Mouse (Mus musculus) MN1 (cell line): ENCODE measurements at regions not wholly inside any gene's neighbourhood (a gene's known extent, or its start where the extent isn't known, plus 50 kb on each side); places are given as distances from the start of the nearest gene placed in this dataset.

Experiments
- DNase-seq: peaks from one replicate; pipeline ENCODE4 v3.0.0-alpha.2; 2016; ENCODE audit warnings: low spot score

DNA sequence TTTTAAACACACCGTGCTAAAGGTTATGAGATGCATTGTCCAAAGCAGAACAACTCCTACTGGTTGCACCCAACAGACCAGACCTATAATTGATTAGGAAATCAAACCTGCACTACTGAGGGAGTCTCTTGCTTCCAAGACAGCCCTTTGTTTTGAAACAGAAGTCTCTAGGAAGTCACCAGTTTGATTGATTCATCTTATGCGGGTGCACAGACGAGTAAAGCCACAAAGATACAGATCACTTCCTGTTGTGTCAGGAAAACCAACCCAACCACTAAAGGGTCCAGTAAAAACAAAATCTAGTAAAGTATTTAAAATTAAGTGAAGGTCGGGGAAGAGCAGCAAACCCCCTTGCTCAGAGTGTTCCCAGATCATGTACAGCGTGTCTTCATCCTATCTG lies 58.3 kb upstream of the N6amt1 start:
- no peak for DNase-seq

DNA sequence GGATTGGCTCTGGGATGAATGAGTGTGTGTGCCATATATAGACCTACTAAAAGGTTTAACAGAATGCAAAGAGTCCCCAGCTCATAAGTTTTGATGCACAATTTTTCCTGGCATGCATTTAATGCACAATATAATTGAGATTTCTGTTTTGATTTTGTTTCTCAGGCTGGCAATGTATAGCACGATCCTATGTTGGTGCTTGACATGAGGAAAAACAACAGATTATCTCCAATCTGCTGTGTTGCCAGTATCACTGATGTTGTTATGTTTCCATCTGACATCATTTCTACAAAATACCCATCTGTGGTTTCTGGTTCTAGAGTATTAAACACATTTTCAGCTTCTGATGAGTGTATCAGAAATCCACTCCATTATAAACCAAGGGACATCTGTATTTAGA lies 61.2 kb upstream of the N6amt1 start:
- no peak for DNase-seq

DNA sequence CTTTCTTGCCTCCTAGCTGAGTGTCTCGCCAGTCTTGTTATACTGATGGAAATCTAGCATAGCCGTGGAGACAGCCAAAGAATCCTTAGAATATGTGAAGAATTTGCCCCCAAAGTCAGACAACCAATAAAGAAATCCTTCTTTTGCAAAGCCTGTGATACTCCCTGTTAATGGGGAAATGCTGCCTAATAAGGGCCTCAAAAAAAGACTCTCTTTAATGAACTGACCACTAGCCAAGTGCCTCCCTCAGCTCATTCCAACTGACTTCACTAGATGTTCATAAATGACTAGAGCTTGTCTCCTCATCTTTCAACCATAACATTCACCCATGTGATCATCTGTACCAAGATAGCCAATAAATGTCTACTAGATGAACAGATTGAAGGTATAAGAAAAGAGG lies 62.3 kb upstream of the N6amt1 start:
- no peak for DNase-seq

DNA sequence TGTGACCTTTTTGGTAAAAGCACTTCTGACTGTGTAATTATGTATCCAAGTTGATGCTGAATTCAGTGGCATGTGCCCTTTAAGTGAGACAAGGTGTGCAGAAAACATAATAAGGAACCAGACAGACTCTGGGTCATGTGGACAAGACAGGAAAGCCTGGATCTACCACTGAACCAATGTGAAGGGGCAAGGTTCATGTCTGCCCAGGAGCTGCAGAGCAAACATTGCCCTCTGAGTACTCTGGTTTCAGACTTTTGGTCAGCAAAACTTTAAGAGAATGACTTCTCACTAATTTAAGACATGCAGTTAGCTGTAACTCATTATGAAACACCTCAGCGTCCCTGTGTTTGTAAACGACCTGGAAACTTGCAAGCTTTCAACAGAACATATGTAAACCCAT lies 68.3 kb upstream of the N6amt1 start:
- no peak for DNase-seq

DNA sequence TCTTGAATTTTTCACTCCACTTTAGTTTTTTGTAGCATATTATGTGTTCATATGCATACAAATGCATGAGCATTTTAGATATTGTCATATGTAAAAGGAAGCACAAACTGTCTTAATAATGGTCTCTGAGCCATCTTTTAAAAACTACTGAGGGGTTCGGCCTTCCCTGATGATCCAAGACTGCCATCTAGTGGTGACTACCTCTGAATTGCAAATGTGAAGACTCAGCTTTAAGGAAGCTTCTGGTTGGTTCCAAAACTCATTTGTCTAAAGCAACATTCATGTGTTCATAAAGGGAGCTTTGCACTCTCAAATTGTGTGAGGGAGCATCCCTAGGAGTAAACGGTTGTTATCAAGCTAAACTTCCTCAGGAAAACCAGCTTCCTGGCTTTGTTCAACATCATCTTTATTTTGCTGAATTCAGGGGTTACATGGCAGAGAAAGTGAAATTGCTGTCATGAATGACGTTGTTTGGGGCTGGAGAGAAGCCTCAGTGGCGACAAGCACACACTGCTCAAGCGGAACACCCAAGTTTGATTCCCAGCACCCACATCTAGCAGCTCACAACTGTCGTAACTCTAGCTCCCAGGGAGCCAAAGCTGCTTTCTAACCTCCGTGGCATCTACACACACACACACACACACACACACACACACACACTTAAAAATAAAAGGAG lies 69.0 kb upstream of the N6amt1 start:
- no peak for DNase-seq

DNA sequence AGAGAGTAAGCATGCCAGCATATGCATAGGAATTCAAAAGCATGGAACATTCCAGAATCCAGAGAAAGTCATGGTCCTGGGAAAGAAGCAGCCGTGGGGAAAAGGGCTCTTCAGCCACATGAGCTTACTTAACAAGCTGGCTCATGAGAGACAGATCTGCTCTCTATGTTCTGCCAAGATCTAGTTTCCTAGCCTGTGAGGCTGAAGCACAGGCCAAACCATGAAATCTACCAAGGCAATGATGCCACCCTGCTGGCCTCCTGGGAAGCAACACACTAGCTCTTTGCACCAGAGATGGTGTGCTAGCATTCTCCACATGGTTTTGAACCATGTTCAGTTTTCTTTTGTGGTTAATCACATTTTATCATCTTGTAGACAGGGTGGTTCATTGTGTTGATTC lies 75.5 kb upstream of the N6amt1 start:
- DNase-seq, result no peak

DNA sequence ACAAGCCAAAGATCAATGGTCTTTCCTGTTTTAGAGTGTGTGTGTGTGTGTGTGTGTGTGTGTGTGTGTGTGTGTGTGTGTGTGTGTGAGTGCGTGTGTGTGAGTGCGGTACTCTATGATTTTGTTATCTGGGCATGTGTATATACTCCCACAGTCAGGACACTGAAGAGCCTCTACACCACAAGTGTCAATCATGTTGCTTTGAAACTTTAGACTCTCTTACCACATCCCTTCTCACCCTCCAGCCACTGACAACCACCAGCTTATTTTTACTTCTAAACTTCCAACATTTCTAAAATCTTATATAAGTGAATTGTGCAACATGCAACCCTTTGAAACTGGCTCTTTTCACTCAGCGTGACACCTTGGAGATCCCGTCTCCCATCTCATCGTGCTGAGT lies 81.6 kb upstream of the N6amt1 start:
- no peak for DNase-seq

DNA sequence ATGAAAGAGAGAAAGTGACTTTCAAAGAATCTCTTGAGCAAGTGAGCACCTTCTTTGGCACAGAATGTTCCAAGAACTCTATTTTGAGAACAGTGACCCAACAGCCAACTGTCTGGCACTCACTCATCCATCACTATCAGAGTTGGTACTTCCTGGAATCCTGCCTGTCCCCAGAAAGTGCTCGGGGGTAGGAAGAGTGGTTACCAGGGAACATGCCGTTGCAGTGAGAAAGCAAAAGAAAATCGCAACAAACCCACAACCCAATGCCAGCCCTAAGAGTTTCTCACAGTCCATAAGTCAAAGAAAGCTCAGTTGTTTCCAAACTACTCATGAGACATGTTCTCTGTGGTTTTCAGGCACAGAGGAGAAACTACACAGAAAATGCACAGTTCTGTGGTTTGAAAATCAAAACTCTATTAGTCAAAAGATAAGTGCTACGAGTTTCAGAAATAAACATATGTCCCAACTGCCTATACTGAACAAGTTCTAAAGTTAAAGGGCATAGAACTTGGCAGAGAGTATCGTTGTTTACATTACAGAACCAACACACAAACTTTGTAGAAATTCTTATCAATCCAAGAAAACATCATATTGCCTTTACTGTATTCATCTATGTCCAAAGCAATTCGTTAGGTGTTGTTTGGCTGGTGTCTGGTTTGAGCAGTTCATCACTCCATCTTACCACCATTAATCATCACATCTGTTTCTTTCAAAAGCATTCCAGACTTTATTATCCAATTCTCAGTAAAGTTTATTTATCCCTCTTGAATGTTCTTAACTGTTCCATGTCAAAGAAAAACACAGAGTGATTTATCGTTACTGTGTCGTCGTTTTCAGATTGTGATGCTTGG lies 85.8 kb upstream of the N6amt1 start:
- no peak for DNase-seq

DNA sequence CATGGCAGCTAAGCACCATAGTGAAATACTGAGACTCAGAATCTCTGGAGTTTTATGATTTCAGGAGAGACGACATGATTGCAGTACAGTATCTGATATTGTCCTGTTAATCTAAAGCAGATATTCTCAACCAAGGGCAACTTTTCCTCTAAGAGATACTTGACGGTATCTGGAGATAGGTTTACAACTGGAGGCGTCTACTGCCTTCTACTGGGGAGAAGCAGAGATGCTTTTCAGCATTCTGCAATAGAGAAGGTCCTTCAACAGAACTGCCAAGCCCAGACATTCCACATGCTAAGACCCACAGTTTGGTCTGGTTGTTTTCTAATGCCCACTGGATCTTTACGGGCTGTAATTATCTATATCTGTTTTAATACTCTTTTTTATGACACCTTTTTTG lies 86.5 kb upstream of the N6amt1 start:
- no peak for DNase-seq

DNA sequence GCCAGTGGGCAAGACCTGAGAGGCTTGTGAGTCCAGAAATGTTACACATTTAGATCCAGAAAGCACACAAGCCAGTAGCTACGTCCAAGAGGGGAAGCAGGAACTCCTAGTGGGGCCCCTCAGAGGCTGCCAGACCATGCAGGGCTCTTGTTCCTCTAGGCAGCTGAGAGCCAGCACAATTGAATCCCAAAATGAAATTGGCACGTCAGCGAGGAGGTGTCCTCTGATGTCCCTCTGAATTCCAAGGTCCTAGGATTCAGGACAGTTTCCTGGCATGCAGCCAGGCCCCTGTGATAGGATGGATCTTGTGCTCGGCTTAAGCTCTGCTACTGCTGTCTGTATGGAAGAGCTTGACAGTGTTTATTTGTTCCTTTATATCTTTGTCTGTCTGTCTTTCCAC lies 90.4 kb upstream of the N6amt1 start:
- no peak for DNase-seq

DNA sequence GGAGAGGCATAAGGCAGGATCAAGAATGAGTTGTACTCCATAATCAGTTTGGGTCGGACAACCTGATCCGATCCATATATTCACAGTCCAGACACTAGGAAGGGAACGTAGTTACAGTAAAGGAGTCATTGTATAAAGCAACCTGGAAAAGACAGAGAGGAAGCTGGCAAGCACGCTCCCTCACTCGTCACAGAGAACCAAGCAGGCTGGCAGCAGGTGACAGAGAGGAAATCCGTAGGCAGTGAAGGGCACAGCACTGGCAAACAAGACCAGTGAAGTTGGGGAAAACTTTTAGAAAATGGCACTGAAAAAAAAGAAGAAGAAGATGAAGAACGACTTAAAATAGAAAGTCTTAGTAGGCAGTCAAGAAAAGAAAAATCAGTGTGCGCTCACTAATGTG lies 90.9 kb upstream of the N6amt1 start:
- no peak for DNase-seq

DNA sequence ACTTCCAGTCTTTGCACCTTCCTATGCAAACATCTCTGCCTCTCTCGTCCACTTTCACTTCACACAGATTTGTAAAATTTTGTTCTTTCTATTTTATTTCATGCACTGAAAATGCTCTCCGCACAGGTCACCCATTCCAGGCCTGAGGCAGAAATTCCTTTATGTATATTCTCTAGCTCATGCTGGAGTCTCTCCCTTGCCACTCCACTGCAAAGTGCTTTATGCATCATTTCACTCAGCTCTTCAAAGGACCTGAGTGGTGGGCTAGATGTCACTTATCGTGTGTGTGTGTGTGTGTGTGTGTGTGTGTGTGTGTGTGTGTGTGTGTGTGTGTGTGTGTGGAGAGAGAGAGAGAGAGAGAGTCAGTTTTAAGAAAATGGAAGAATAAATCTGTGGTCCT lies 91.5 kb upstream of the N6amt1 start:
- DNase-seq, result no peak

DNA sequence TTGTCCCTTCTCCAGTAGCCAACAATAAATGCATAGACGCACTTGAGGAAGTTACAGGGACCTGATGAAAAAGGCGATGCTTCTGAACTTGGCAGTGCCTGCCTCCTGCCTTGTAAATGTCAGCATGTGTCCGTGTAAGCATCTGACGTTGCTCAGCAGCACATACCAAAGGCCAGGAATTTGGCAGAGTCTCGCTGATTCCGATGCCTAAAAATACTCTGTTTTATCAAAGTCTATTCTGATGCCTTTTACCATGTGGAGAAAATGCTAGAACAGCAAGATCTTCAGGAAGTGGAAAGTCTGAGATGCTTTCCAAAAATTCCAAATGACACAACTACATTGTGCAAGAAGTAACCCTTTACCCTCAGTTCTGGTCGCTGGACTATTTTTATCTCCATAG lies 92.5 kb upstream of the N6amt1 start:
- DNase-seq, result no peak

DNA sequence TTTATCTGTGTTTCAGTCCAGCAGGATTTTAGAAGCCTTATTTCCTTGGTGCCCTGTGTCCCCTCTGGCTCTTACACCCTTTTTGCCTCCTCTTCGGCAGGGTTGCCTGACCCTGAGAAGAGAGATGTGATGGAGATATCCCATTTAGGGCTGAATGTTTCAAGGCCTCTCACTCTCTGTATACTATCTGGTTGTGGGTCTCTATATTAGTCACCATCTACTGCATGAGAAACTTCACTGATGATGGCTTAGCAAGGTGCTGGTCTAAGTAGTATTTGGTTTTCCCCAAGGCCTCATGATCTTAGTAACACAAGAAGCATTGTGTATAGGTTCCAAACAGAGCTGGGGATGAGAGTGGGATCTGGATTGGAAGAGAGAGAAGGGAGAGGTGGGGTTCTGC lies 99.2 kb upstream of the N6amt1 start:
- DNase-seq, result no peak

DNA sequence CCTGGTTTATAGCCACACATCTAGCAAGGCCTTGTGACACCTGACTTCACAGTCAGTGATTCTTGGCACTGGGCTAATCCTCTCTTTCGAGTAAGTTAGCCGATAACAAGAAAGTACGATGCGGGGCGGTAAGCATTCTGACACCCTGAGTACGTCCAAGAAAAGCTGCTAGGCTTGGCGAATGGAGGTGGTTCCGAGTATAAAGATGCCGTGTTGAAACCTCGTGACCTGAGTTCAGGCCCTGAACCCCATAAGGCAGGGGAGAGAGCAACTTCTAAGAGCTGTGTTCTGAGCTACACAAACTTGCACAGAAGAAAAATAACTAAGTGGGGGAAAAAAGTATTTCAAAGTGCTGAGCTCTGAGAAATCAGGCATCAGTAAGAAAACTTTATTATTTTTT lies 103.5 kb upstream of the N6amt1 start:
- DNase-seq, result no peak

DNA sequence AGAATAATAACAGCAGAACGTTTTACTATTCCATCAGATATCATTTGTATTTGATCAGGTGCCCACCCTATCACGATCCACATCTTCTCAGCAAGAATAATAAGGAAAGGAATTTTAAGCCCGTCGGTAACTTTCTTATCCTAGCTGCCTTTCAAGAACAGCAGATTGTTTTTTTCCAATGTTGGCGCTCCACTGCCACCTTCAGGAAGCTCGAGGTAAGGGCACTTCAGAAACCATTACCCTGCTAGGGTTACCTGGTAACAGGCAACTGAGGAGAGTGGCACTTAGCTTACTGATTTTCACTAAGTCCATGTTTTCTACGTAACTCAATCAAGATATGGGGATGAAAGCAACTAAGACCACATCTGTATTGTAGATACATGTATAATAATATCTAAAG lies 104.1 kb upstream of the N6amt1 start:
- peak; percentile 13 for DNase-seq

DNA sequence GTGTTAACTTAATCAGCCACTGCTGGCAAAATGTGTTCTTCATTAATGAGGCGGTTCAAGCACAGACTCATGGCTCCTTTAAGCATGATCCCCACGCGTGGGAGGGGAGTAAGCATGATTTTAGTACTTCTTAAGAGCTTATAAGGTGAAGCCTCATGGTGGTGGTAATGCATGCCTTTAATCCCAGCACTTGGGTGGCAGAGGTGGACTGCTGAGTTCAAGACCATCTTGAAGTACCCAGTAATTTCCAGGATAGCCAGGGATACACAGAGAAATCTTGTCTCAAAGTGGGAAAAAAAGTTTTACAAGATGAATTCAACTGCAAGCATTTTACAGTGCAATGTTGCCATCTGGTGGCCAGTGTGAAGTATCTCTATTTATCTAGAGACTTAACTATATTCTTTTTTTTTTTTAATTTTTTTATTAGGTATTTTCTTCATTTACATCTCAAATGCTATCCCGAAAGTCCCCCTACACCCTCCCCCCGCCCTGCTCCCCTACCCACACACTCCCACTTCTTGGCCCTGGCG lies 105.4 kb upstream of the N6amt1 start:
- peak; percentile 34 for DNase-seq

DNA sequence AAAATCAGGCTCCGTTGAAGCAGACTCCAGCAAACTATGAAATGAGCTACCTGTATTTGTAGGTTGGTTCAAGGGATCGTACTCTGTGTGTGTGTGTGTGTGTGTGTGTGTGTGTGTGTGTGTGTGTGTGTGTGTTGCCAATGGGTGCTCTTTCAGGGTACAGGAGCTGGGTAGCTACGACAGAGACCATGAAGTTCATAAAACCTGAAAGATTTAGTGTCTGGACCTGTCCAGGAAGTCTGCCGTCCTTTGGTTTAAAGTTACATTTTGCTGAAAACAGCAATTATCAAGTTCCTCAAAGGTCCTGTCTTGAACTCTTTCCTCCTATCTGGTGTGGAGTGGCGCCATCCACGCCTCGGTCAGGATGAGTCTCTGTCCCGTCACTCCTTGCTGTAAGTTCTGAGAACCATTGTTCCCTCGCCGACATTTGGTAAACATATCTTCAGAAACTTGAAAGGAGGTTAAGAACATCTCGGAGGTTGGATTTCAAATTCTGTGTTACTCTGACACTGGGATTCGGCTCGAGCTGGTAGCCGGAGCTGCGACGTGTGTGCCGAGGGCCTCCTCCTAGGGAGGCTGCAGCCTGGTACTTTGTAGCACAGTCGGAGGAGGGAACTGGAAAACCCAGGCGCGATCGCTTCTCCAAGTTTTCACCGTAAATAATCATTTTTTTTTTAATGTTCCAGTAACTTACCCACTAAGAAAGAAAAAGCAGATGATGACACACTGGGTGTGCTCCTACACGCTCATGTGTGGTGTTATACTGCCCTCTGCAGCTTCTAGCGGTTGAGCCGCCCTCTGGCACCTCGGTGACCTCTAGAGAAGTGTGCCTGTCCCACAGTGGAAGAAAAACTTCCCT lies 107.8 kb upstream of the N6amt1 start:
- no peak for DNase-seq

DNA sequence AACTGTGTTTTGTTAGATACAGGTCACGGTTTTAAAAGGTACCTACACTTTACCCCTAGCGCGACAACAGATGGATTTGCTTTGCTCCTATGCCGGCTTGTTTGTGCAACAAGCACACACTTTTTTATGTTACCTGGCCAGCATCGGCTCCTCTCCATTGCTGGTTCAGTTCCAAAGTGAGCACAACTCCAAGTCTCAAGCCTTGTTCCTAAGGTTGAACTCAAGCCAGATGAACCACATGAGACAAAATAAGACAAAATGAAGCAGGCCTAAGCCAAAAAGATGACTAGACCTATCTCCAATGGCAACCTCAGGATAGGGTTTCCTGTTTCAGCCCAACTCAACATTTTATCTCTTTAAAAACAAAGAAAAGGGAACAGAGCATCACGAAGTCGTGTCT lies 108.5 kb upstream of the N6amt1 start:
- DNase-seq, result no peak

DNA sequence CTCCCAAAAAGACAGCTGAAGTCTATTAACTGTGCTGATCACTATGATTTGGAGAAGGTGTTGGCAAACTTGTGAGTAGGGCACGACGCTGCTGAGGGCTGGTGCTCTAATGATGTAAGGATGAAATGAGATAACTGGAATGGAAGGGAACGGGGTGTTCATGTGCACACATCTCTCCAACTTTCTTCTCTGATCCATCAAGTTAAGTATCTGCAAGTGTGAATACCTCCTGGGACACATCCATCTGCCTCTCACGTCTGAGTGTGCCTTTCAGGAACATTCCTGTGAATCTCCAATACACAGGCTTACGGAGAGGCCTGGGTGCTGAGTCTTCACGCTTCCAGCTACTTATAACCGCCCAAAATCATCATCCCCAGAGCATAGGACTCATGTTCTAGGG lies 112.0 kb upstream of the N6amt1 start:
- DNase-seq, result no peak

DNA sequence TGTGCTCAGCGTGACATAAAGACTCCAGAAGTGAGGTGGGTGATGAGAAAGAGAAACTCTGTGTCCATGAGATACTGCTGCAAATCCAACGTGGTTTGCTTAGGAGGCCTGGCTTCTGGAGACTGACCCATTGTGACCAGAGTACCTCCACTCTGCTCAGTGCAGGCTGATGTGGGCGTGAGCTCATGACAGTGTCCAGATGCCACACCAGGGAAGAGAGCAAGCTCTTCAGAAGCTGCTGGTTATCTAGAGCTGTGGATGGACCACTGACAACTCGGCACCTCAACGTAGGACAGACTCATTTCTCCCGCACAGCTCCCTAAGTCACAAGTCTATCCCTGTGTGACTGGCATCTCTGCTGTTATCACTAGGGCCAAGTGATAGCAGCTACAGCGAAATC lies 114.9 kb upstream of the N6amt1 start:
- no peak for DNase-seq

DNA sequence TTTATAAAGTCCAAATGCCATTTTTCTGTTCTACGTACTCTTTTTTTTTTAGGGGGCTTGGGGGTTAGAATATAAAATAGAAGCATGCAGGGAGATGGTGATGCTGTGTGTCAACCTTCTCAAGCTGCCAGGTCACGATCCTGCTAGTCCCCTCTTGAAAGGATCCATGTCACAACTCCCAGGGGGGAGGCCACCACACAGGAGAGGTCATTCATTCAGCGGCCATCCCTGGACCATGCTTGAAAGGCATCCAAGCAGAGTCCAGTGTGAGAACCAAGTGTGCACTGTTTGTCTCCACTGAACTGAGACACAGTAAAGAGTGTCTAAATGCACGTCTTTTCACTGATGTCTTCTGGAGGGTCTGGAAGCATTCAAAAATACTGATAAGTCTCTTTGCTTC lies 119.8 kb upstream of the N6amt1 start:
- no peak for DNase-seq

DNA sequence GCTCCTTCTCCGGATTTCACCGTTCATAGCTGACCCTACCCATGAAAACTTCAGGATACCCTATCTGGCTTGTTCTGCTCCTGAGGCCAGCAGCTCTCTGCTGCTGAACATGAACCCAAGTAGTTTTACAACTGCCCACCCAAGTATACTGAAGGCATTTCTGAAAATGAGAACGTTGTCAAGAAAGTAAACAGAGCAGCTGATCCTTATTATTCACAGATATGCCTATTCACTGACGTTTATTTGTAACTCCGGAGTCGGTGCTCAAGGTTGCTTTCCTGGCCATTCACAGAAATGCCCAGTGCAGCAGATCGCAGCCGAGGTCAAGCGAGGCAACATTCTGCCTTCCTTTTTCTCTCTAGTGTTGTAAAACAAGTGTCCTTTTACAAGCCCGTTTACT lies 128.4 kb upstream of the N6amt1 start:
- DNase-seq, result no peak
